Mouse (Mus musculus): Measurements from ENCODE around the gene Ebf1.

Gene Ebf1

GRCm38 (mm10) chr11:44777331-44778310 lies 160.5 kb downstream of the Ebf1 start:
- no peak for DNase-seq (ENCODE audit: low spot score in 2 of 2)

- DNase-seq (ENCODE audit: low spot score in 2 of 2): no peak
Observed at GRCm38 (mm10) chr11:44779030-44779429, 161.9 kb downstream of the Ebf1 start.

- DNase-seq (ENCODE audit: low spot score in 2 of 2): no peak
Observed at GRCm38 (mm10) chr11:44784255-44785029, 167.3 kb downstream of the Ebf1 start.

- DNase-seq (ENCODE audit: low spot score in 2 of 2): no peak
Observed at GRCm38 (mm10) chr11:44785063-44785462, 167.9 kb downstream of the Ebf1 start.

- DNase-seq (ENCODE audit: low spot score in 2 of 2): no peak
Observed at GRCm38 (mm10) chr11:44785479-44785878, 168.4 kb downstream of the Ebf1 start.

GRCm38 (mm10) chr11:44788003-44788402 lies 170.9 kb downstream of the Ebf1 start:
- DNase-seq (ENCODE audit: low spot score in 2 of 2): no peak

- DNase-seq (ENCODE audit: low spot score in 2 of 2): no peak
Observed at GRCm38 (mm10) chr11:44792816-44793215, 175.7 kb downstream of the Ebf1 start.

GRCm38 (mm10) chr11:44794883-44795282 lies 177.8 kb downstream of the Ebf1 start:
- no peak for DNase-seq (ENCODE audit: low spot score in 2 of 2)

GRCm38 (mm10) chr11:44795767-44796166 lies 178.7 kb downstream of the Ebf1 start:
- DNase-seq (ENCODE audit: low spot score in 2 of 2): no peak

GRCm38 (mm10) chr11:44798270-44798669 lies 181.2 kb downstream of the Ebf1 start:
- DNase-seq (ENCODE audit: low spot score in 2 of 2): no peak

GRCm38 (mm10) chr11:44804046-44804445 lies 186.9 kb downstream of the Ebf1 start:
- no peak for DNase-seq (ENCODE audit: low spot score in 2 of 2)

- no peak for DNase-seq (ENCODE audit: low spot score in 2 of 2)
Observed at GRCm38 (mm10) chr11:44806589-44806988, 189.5 kb downstream of the Ebf1 start.

- no peak for DNase-seq (ENCODE audit: low spot score in 2 of 2)
Observed at GRCm38 (mm10) chr11:44808855-44809546, 191.9 kb downstream of the Ebf1 start.

- DNase-seq (ENCODE audit: low spot score in 2 of 2): no peak
Observed at GRCm38 (mm10) chr11:44811007-44811406, 193.9 kb downstream of the Ebf1 start.

GRCm38 (mm10) chr11:44812193-44812746 lies 195.2 kb downstream of the Ebf1 start:
- DNase-seq (ENCODE audit: low spot score in 2 of 2): no peak

GRCm38 (mm10) chr11:44813534-44813933 lies 196.4 kb downstream of the Ebf1 start:
- no peak for DNase-seq (ENCODE audit: low spot score in 2 of 2)

GRCm38 (mm10) chr11:44814847-44815246 lies 197.7 kb downstream of the Ebf1 start:
- DNase-seq (ENCODE audit: low spot score in 2 of 2): no peak

- DNase-seq (ENCODE audit: low spot score in 2 of 2): no peak
Observed at GRCm38 (mm10) chr11:44815991-44816390, 198.9 kb downstream of the Ebf1 start.

- no peak for DNase-seq (ENCODE audit: low spot score in 2 of 2)
Observed at GRCm38 (mm10) chr11:44822312-44822711, 205.2 kb downstream of the Ebf1 start.

GRCm38 (mm10) chr11:44832227-44832939 lies 215.3 kb downstream of the Ebf1 start:
- DNase-seq (ENCODE audit: low spot score in 2 of 2): no peak

- no peak for DNase-seq (ENCODE audit: low spot score in 2 of 2)
Observed at GRCm38 (mm10) chr11:44832940-44833254, 215.8 kb downstream of the Ebf1 start.

All from natural killer cell, adult 2 months (primary cell).